ENCODE assay signal across 8 mouse cellular contexts in the genomic region with DNA sequence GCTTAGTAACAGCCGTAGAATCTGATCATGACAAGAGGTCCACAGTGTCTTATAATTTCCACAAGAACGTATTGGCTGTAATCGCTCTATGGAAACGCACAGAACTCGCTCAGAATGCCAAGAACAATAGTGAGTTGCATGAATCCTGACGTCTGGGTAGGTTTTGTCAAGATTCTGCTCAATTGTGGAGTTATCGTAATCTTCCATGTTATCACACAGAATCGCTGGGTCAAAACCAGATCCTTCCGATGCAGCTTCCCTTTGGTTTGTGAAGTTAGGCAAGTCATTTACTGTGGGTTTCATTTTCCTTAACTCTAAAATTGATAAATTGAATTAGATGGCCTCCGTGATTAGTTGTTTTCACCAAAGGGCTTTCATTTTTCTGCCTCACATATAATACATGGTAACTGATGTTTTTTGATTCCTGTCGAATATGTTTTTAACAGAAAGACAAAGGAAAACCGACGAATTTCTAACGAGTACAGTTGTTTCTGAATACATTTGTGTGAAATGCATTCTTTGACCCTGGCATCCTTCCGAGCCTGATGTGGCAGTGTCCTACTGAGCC. TPM values are rescaled to one million over a fixed set of nuclear protein-coding genes. Genes with fewer than 3 reads are reported as not detected.
DNase-seq lines count a peak whose midpoint lies in the region; ATAC-seq and TF ChIP-seq lines count a peak whose summit lies in the region.

No protein-coding gene starts in this region.

- peak overlapping the region; percentile 52 for H3K4me3 ChIP-seq in left cerebral cortex, adult 2 months
- peak overlapping the region; percentile 43 to 98; a peak in 3 of 4 replicates for H3K4me3 ChIP-seq in heart, embryonic 14.5 days (ENCODE audit: control insufficient read depth in 1 of 2, insufficient read depth in 1 of 2, low read depth in 1 of 2, low read length in 2 of 2)
- peak overlapping the region; percentile 98 for H3K4me3 ChIP-seq in liver, embryonic 13.5 days (replicated peaks)
- H3K4me3 ChIP-seq in stomach, embryonic 15.5 days (replicated peaks), result peak overlapping the region; percentile 100

- H3K9ac ChIP-seq in heart, embryonic 14.5 days (ENCODE audit: low read length), result peak overlapping the region; percentile 73
- peak overlapping the region; percentile 72 for H3K9ac ChIP-seq in liver, embryonic 13.5 days
- H3K9ac ChIP-seq in stomach, embryonic 15.5 days, result peak overlapping the region; percentile 29; the same call in 1 of the 2 replicates

- H3K36me3 ChIP-seq in heart, embryonic 14.5 days (ENCODE audit: control insufficient read depth, insufficient read depth, low read length), result no peaks in the 10 kb centered on the region
- H3K36me3 ChIP-seq in liver, embryonic 13.5 days, result peaks cover under 1% of the 10 kb centered on the region; the same call in 1 of the 2 replicates
- H3K36me3 ChIP-seq in stomach, embryonic 15.5 days, result no peaks in the 10 kb centered on the region

- ATAC-seq in heart, embryonic 14.5 days (ENCODE audit: insufficient number of reproducible peaks, insufficient read depth, low FRiP score, low read depth), result no peak
- no peak for ATAC-seq in liver, embryonic 13.5 days (ENCODE audit: low read depth)
- ATAC-seq in stomach, embryonic 15.5 days (ENCODE audit: insufficient read depth, low FRiP score, low read depth), result no peak
- ATAC-seq in frontal cortex, adult (ENCODE audit: low TSS enrichment), result no peak

- DNase-seq in left cerebral cortex, adult 2 months (ENCODE audit: extremely low spot score in 1 of 2, low spot score in 2 of 2), result no peak
- DNase-seq in left cerebral cortex, adult 9 months (ENCODE audit: low spot score in 2 of 2), result no peak
- peak; percentile 23 for DNase-seq in c-Kit-positive CD71-negative TER-119-negative erythroid progenitor cells, embryonic 14.5 days (ENCODE audit: low read depth)
- peak; percentile 10 for DNase-seq in liver, embryonic 13.5 days
- DNase-seq in right cerebral cortex, adult 2 months (ENCODE audit: low spot score in 2 of 2), result no peak

- no peaks in the 10 kb centered on the region for H3K9me3 ChIP-seq in heart, embryonic 14.5 days (ENCODE audit: control insufficient read depth, low read length)
- H3K9me3 ChIP-seq in liver, embryonic 13.5 days (replicated peaks), result no peaks in the 10 kb centered on the region
- no peaks in the 10 kb centered on the region for H3K9me3 ChIP-seq in stomach, embryonic 15.5 days

- no peaks in the 10 kb centered on the region for H3K27me3 ChIP-seq in heart, embryonic 14.5 days (ENCODE audit: control insufficient read depth, insufficient read depth, low read length)
- H3K27me3 ChIP-seq in liver, embryonic 13.5 days, result no peaks in the 10 kb centered on the region
- no peaks in the 10 kb centered on the region for H3K27me3 ChIP-seq in stomach, embryonic 15.5 days (replicated peaks)

- peak overlapping the region; percentile 50; the same call in 1 of the 2 replicates for H3K27ac ChIP-seq in left cerebral cortex, adult 2 months
- peak overlapping the region in 1 of 2 experiments; percentile 26; a peak in 3 of 4 replicates for H3K27ac ChIP-seq in heart, embryonic 14.5 days (replicated peaks in 1 of 2; ENCODE audit: control insufficient read depth in 1 of 2, insufficient read depth in 1 of 2, low read depth in 2 of 2, low read length in 2 of 2)
- peak overlapping the region; percentile 35; the same call in 1 of the 2 replicates for H3K27ac ChIP-seq in liver, embryonic 13.5 days
- H3K27ac ChIP-seq in stomach, embryonic 15.5 days, result peak overlapping the region; percentile 28

- H3K4me1 ChIP-seq in heart, embryonic 14.5 days (ENCODE audit: control insufficient read depth in 2 of 2, insufficient read depth in 2 of 2, low read length in 2 of 2), result 0 out of 4 replicates have a peak, but pooled peaks cover 0 to 3% of the 10 kb centered on the region in 2 experiments
- H3K4me1 ChIP-seq in liver, embryonic 13.5 days (replicated peaks), result peaks cover 22% of the 10 kb centered on the region
- H3K4me1 ChIP-seq in stomach, embryonic 15.5 days, result no peaks in the 10 kb centered on the region

- peak overlapping the region; percentile 68 for H3K4me2 ChIP-seq in heart, embryonic 14.5 days (ENCODE audit: low read length)
- H3K4me2 ChIP-seq in liver, embryonic 13.5 days, result peak overlapping the region; percentile 75
- peak overlapping the region; percentile 54 for H3K4me2 ChIP-seq in stomach, embryonic 15.5 days

- intact Hi-C loops in left cerebral cortex, adult 2 months (cut with DNase I), result loop anchor here (1.0 to 5.0 kb wide), 3 partner anchors 32 to 224 kb away; a partner anchor contains a TSS

- 42% methylated on average over 15 of the region's 15 CpGs for WGBS in heart, embryonic 14.5 days
- 21% methylated on average over 15 of the region's 15 CpGs for WGBS in liver, embryonic 13.5 days (ENCODE audit: insufficient replicate concordance)
- WGBS in stomach, embryonic 15.5 days, result 44% methylated on average over 15 of the region's 15 CpGs

- no peak for TF ChIP-seq CTCF in left cerebral cortex, adult 2 months (IDR thresholded peaks at IDR 0.05)

RNA-seq across cellular contexts. Expression of a gene that starts 0.5 kb away (rescaled TPM):
- total RNA-seq in left cerebral cortex, adult 2 months (2021), result 10 to 100 TPM; 31.7 to 38.1 TPM
- 20.8 and 22.4 TPM in 2 replicates for polyA plus RNA-seq in heart, embryonic 14.5 days (2014; fragmentation: Nextera tagmentation; extraction: Ambion mirVana)
- 12.0 and 16.6 TPM in 2 replicates for polyA plus RNA-seq in liver, embryonic 13.5 days (2015; fragmentation: Nextera tagmentation; extraction: Ambion mirVana)
- 15.9 and 21.6 TPM in 2 replicates for polyA plus RNA-seq in stomach, embryonic 15.5 days (2015; fragmentation: Nextera tagmentation; extraction: Ambion mirVana)

RNA-seq across cellular contexts. Expression of a gene that starts 32.1 kb away (rescaled TPM):
- total RNA-seq in left cerebral cortex, adult 2 months (2021), result 10 to 100 TPM; 17.6 to 18.0 TPM
- 2.9 and 3.3 TPM in 2 replicates for polyA plus RNA-seq in heart, embryonic 14.5 days (2014; fragmentation: Nextera tagmentation; extraction: Ambion mirVana)
- 1.8 and 2.0 TPM in 2 replicates for polyA plus RNA-seq in liver, embryonic 13.5 days (2015; fragmentation: Nextera tagmentation; extraction: Ambion mirVana)
- polyA plus RNA-seq in stomach, embryonic 15.5 days (2015; fragmentation: Nextera tagmentation; extraction: Ambion mirVana), result 5.8 and 6.2 TPM in 2 replicates

Comparison
In these comparisons a context has a peak if more than half of its experiments do, and no peak if none do; other contexts are left out.
1. DNase-seq: peak in c-Kit-positive CD71-negative TER-119-negative erythroid progenitor cells, embryonic 14.5 days (single experiment) and liver, embryonic 13.5 days (single experiment); none in left cerebral cortex, adult 2 months (0 of 2), left cerebral cortex, adult 9 months (0 of 2) and right cerebral cortex, adult 2 months (0 of 2).
2. Peak in every context shown above with its lines, with median percentiles within 50 percentile points of each other: H3K4me3 ChIP-seq, H3K4me2 ChIP-seq and H3K9ac ChIP-seq.